Mouse (Mus musculus) left cerebral cortex, postnatal 36 days (tissue): Measurements from ENCODE around the gene Tspan31. TPM values are rescaled to one million over a fixed set of nuclear protein-coding genes. Genes with fewer than 3 reads are reported as not detected.
"Not testable (repeated sequence)": the region's sequence is repeated elsewhere in the genome, so short reads cannot be mapped to it uniquely, and the experiment has no call there.

Experiments
- DNase-seq, 2 experiments: peaks; one replicate each; pipeline ENCODE4 v3.0.0; 2021 to 2022; ENCODE audit warnings: low spot score in 2 of 2, mixed read lengths in 1 of 2
- intact Hi-C: fragments of 180-260 bp; cut with DNase I; formaldehyde crosslinking; loops from one replicate; pipeline ENCODE4 v1.15.1; 2025
- total RNA-seq, 2 experiments: library from RNA; stranded (reverse); gene quantifications; 2 replicates each; pipeline ENCODE4 v1.2.3; 2021

Gene Tspan31
- total RNA-seq, 2 experiments from 2014 or later: 63.5 to 66.3 TPM

DNA sequence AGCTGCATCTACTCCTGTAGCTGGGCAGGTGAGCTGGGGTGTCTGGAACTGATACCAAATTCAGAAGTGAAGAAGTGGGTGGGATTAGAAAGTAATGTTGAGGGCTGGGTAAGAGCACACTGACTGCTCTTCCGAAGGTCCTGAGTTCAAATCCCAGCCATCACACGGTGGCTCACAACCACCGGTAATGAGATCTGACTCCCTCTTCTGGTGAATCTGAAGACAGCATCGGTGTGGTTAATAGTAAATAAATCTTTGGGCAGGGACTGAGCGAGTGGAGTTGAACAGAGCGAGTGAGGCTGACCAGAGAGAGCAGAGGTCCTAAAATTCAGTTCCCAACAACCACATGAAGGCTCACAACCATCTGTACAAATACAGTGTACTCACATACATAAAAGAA lies 15.6 kb upstream of the Tspan31 start:
- DNase-seq: no peak
- intact Hi-C loops: no loop called here

DNA sequence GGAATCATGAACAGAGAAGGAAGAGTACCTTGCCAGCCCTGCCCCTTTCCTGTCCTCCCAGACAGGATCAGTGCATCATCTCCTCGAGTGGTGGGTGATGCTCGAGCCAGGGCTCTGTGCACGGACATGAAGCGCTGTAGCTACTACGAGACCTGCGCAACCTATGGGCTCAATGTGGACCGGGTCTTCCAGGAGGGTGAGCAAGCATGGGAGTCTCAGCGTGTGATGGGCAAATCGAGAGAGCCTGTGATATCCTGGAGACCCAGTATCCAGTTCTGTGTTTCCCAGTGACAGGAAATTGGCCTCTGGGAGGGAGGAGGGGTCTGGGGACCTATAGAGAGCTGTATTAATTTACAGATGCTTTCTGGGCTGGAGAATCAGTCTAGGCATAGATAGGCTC lies 15.0 kb upstream of the Tspan31 start:
- no peak for DNase-seq
- intact Hi-C loops: no loop called here

DNA sequence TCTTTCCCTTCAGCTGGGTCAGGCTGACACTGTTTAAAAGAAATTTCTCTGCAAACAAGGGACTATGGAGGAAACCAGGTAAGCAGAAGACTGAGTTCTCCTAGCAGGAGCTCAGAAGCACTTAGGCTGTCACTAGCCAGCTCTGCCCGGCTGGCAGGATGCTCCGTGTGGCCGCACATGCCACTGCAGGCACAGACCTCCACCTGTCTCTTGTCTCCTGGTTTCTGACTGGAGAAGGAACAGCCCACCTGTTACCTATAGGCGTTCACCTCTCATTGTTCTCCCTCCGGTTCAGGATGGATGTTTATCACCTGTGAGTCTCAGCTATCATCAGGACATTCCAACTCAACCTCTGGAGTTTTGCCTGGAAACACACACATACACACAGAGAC lies 13.8 kb upstream of the Tspan31 start:
- no peak for DNase-seq
- intact Hi-C loops: no loop called here

DNA sequence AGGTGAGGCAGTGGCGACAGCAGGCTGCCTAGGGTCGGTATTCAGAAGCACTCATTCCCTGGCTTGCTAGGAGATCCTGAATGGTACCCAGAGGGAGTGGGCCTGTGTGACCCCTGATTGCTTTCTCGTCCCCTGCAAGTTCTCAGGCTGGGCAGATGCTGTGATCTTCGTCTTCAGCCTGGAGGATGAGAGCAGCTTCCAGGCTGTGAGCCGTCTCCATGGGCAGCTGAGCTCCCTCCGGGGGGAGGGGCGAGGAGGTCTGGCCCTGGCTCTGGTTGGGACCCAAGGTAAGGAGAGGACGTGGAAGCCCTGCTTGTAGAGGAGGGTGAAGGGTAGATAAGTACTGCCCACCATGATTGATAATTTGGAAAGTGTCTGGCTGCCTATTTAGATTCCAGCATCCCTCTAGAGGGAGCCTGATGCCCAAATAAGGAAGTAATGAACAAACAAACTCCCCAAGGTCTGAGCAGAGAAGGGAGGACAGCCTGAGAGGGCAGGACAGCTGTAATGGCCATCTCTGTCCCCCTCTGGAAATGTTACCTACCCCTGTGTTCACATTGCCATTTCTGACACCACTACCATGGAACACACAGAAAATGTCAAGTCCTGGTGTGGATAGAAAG lies 13.3 kb upstream of the Tspan31 start:
- intact Hi-C loops: no loop called here
- DNase-seq: no peak

GRCm38 (mm10) chr10:127081996-127082620 lies 12.0 kb upstream of the Tspan31 start:
- DNase-seq: peak in 1 of 2 experiments; percentile 38

GRCm38 (mm10) chr10:127080901-127081780 lies 11.1 kb upstream of the Tspan31 start:
- intact Hi-C loops: no loop called here
- DNase-seq: peak; percentile 70 to 80

More at GRCm38 (mm10) chr10:127081996-127082620, 12.0 kb upstream of the Tspan31 start:
- intact Hi-C loops: no loop called here

DNA sequence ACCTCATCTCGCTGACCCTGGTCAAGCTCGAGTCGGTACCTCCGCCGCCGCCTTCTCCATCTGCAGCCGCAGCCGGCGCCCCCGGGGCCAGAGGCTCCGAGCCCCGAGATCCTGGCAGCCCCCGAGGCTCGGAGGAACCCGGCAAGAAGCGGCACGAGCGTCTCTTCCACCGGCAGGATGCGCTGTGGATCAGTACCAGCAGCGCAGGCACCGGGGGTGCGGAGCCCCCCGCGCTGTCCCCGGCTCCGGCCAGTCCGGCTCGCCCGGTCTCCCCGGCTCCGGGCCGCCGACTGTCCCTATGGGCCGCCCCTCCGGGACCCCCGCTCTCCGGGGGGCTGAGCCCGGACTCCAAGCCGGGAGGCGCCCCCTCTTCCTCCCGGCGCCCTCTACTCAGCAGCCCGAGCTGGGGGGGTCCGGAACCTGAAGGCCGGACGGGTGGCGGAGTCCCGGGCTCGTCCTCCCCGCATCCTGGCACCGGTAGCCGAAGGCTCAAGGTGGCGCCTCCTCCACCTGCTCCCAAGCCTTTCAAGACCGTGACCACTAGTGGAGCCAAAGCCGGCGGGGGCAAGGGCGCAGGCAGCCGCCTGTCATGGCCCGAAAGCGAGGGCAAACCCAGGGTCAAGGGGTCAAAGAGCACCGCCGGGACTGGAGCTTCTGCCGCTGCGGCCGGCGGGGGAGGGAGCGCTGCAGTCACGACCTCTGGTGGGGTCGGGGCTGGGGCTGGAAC lies 9.8 kb upstream of the Tspan31 start:
- intact Hi-C loops: loop anchor here (5.0 kb wide), 1 partner anchor 87 kb away; the partner anchor contains the start of gene B4galnt1
- peak in 1 of 2 experiments; percentile 46 for DNase-seq

DNA sequence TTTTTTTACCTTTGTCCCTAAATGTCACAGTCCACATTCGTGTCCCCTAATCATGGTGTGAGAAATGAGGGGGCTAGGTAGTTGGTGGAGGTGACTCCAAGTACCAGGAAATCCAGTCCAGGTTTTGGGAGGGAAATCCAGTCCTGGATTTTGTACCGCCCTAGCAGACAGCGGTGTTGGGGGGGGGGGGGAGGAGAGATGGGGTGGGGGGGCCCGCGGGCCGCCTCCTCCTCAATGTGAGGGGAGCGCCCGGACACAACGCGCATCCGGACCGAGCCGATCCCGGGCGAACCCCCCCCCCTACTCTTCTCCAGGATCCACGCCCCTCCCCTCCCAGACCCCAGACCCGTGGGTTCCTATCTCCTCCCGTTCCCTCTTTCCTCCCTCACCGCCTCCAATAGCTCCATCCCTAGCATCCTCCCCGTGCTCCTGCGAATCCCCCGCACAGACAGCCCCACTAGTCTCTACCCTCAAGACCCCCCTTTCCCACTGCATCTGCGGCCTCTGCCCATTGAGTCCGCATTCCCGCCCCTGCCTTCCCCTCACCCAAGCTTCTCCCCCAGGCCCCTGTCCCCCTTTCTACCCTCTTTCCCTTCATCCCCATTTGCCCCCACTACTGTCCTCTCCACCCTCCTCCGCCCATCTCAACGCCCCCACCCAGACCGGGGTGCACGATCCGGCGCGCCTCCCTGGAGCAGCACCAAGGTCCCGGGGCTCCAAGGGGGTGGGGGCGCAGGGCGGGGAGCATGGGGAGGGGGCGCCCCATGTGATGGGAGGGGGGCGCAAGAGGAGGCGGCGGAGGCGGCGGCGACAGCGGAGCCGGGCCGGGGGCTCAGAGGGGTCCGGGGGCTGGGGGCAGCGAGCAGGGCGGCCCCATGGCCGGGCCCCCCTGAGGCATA lies 8.9 kb upstream of the Tspan31 start:
- peak; percentile 71 to 81 for DNase-seq
- intact Hi-C loops: loop anchor here (5.0 kb wide), 1 partner anchor 88 kb away; the partner anchor contains the start of gene B4galnt1

GRCm38 (mm10) chr10:127078001-127078676 lies 8.1 kb upstream of the Tspan31 start:
- DNase-seq: peak; percentile 65 to 69
- intact Hi-C loops: loop anchor here (5.0 kb wide), 1 partner anchor 89 kb away; the partner anchor contains the start of gene B4galnt1

GRCm38 (mm10) chr10:127077515-127077914 lies 7.5 kb upstream of the Tspan31 start:
- intact Hi-C loops: loop anchor here (5.0 kb wide), 1 partner anchor 90 kb away; the partner anchor contains the start of gene B4galnt1
- peak in 1 of 2 experiments; percentile 48 for DNase-seq

GRCm38 (mm10) chr10:127076082-127076481 lies 6.0 kb upstream of the Tspan31 start:
- intact Hi-C loops: loop anchor here (5.0 kb wide), 1 partner anchor 91 kb away; the partner anchor contains the start of gene B4galnt1

DNA sequence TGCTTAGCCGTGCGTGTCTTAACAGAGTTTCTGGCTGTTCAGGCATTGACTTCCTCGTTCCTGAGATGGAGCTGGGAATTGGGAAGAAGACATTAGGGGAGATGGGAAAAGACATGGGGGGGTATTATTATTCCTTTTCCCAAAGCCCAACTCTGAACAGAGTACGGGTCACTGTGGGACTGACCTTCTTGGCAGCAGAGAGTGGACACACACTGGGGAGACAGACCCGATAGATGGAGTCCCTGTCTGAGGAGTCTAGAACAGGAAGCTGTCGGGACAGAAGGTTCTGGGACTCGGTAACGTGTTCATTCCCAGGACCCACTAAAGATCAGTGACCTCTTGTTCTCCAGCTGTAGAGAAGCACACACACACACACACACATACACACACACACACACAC lies 5.6 kb upstream of the Tspan31 start:
- intact Hi-C loops: loop anchor here (5.0 kb wide), 1 partner anchor 92 kb away; the partner anchor contains the start of gene B4galnt1
- DNase-seq: no peak

More at GRCm38 (mm10) chr10:127076082-127076481, 6.0 kb upstream of the Tspan31 start:
- peak in 1 of 2 experiments; percentile 40 for DNase-seq

GRCm38 (mm10) chr10:127075080-127075479 lies 5.0 kb upstream of the Tspan31 start, which contains the start of gene Agap2:
Agap2 (plus strand) TSS chr10:127075284.
- no peak for DNase-seq
- intact Hi-C loops: loop anchor here (5.0 kb wide), 1 partner anchor 92 kb away; the partner anchor contains the start of gene B4galnt1

GRCm38 (mm10) chr10:127073981-127074380 lies 3.9 kb upstream of the Tspan31 start:
- no peak for DNase-seq
- intact Hi-C loops: no loop called here

GRCm38 (mm10) chr10:127072969-127073368 lies 2.9 kb upstream of the Tspan31 start:
- intact Hi-C loops, DNase-seq: not testable (repeated sequence)

- DNase-seq, intact Hi-C loops: not testable (repeated sequence)
These were observed 2.2 kb upstream of the Tspan31 start for GRCm38 (mm10) chr10:127072270-127072669.

GRCm38 (mm10) chr10:127071203-127071602 lies 1.1 kb upstream of the Tspan31 start:
- DNase-seq: no peak
- intact Hi-C loops: no loop called here
